Mouse (Mus musculus): ENCODE data around the gene Ear2. TPM values are rescaled to one million over a fixed set of nuclear protein-coding genes. Genes with fewer than 3 reads are reported as not detected.
A peak's percentile ranks its signal among the peaks of the same experiment; 100 is the strongest.
"Not testable (repeated sequence)": the region's sequence is repeated elsewhere in the genome, so short reads cannot be mapped to it uniquely, and the experiment has no call there.

The Ear2 gene
- total RNA-seq (2021): under 1 TPM; 0.34 to 0.45 TPM
- long read RNA-seq, experiment 1: 0 reads
- long read RNA-seq, experiment 2: 0 reads

GRCm38 (mm10) chr14:44102354-44102753 is at the start of gene Ear2:
Gene Ear2, plus strand, starts transcription at chr14:44102654.
- DNase-seq (ENCODE audit: low spot score): not testable (repeated sequence)

- not testable (repeated sequence) for DNase-seq (ENCODE audit: low spot score)
Measured at GRCm38 (mm10) chr14:44067879-44068278, 34.6 kb upstream of the Ear2 start.

- not testable (repeated sequence) for DNase-seq (ENCODE audit: low spot score)
Measured at GRCm38 (mm10) chr14:44070595-44070994, 31.9 kb upstream of the Ear2 start.

- peak; percentile 5 for DNase-seq (ENCODE audit: low spot score)
Measured at GRCm38 (mm10) chr14:44077785-44078341, 24.6 kb upstream of the Ear2 start.

GRCm38 (mm10) chr14:44086588-44086987 is 15.9 kb upstream of the Ear2 start:
- DNase-seq (ENCODE audit: low spot score): not testable (repeated sequence)

- DNase-seq (ENCODE audit: low spot score): not testable (repeated sequence)
Measured at GRCm38 (mm10) chr14:44087535-44087934, 14.9 kb upstream of the Ear2 start.

GRCm38 (mm10) chr14:44091524-44091923 is 10.9 kb upstream of the Ear2 start:
- DNase-seq (ENCODE audit: low spot score): not testable (repeated sequence)

GRCm38 (mm10) chr14:44094445-44094844 is 8.0 kb upstream of the Ear2 start:
- not testable (repeated sequence) for DNase-seq (ENCODE audit: low spot score)

- not testable (repeated sequence) for DNase-seq (ENCODE audit: low spot score)
Measured at GRCm38 (mm10) chr14:44100030-44100429, 2.4 kb upstream of the Ear2 start.

GRCm38 (mm10) chr14:44110981-44111380 is 8.5 kb downstream of the Ear2 start:
- no peak for DNase-seq (ENCODE audit: low spot score)

- DNase-seq (ENCODE audit: low spot score): not testable (repeated sequence)
Measured at GRCm38 (mm10) chr14:44123551-44123950, 21.1 kb downstream of the Ear2 start, which contains the start of gene Gm3327. Gene Gm3327, plus strand, starts transcription at chr14:44123851.

Other genes with a start within 250 kb of the Ear2 start
- not detected for gene Ear1, start 227.1 kb upstream of the Ear2 start, total RNA-seq (2021)
- gene Ear10, start 179.1 kb upstream of the Ear2 start, total RNA-seq (2021): not detected
- gene Gm8113, start 177.3 kb upstream of the Ear2 start, total RNA-seq (2021): under 1 TPM; 0.11 to 0.50 TPM
- gene Ang5, start 145.6 kb upstream of the Ear2 start, total RNA-seq (2021): not detected
- not detected for gene Ang6, start 100.4 kb upstream of the Ear2 start, total RNA-seq (2021)
- gene Gm3327, start 21.2 kb downstream of the Ear2 start, total RNA-seq (2021): not detected
- not detected for gene Gm8212, start 95.0 kb downstream of the Ear2 start, total RNA-seq (2021)
- not detected for gene 4930503E14Rik, start 110.6 kb downstream of the Ear2 start, total RNA-seq (2021)
- not detected for gene Gm8220, start 182.9 kb downstream of the Ear2 start, total RNA-seq (2021)
- not detected for gene Gm5930, start 235.9 kb downstream of the Ear2 start, total RNA-seq (2021)